Mouse (Mus musculus): ENCODE data around the gene Trpm7.

Gene Trpm7

GRCm38 (mm10) chr2:126776416-126776815 is 99.6 kb downstream of the Trpm7 start:
- ChIA-PET POLR2A (interaction anchor here in 3 of 4 experiments (0.6 to 2.2 kb wide), 7 partner anchors 10 to 294 kb away, joined by 3 to 6 read pairs (median 4); partner anchors contain the start of genes Trpm7 (in 2 of the 3) and Blvra (in 1 of the 3)), CTCF (interaction anchor here in 2 of 4 experiments (0.6 to 1.4 kb wide), 2 partner anchors 9 to 58 kb away, joined by 3 read pairs; no protein-coding TSS in a partner anchor)

- ChIA-PET POLR2A (interaction anchor here in 2 of 4 experiments (1.0 to 2.2 kb wide), 5 partner anchors 10 to 104 kb away, joined by 3 to 6 read pairs (median 4); partner anchors contain the start of gene Trpm7 (in 2 of the 2)), CTCF (interaction anchor here in 1 of 4 experiments (1.4 kb wide), 1 partner anchor 9 kb away, joined by 3 read pairs; no protein-coding TSS in a partner anchor)
Measured at GRCm38 (mm10) chr2:126775951-126776350, 100.1 kb downstream of the Trpm7 start.

- ChIA-PET POLR2A (interaction anchor here in 1 of 4 experiments (2.4 kb wide), 1 partner anchor 104 kb away, joined by 5 read pairs; the partner anchor contains the start of gene Trpm7), CTCF (interaction anchor here in 1 of 4 experiments (1.5 kb wide), 1 partner anchor 225 kb away, joined by 4 read pairs; no protein-coding TSS in a partner anchor)
Measured at GRCm38 (mm10) chr2:126772217-126772616, 103.8 kb downstream of the Trpm7 start.

- ChIA-PET CTCF (interaction anchor here in 1 of 4 experiments (0.6 to 1.2 kb wide), 2 partner anchors 176 to 236 kb away, joined by 4 read pairs; no protein-coding TSS in a partner anchor), POLR2A (interaction anchor here in 2 of 4 experiments (1.0 to 1.1 kb wide), 2 partner anchors 10 to 12 kb away, joined by 3 to 4 read pairs; no protein-coding TSS in a partner anchor)
Measured at GRCm38 (mm10) chr2:126769431-126770181, 106.4 kb downstream of the Trpm7 start.

- ChIA-PET CTCF (interaction anchor here (0.6 to 2.0 kb wide), 11 partner anchors 13 to 239 kb away, joined by 3 to 10 read pairs (median 3); no protein-coding TSS in a partner anchor), POLR2A (interaction anchor here in 1 of 4 experiments (0.8 to 2.6 kb wide), 4 partner anchors 12 to 17 kb away, joined by 3 to 16 read pairs (median 4); no protein-coding TSS in a partner anchor)
Measured at GRCm38 (mm10) chr2:126768194-126768593, 107.8 kb downstream of the Trpm7 start.

GRCm38 (mm10) chr2:126767599-126767998 is 108.4 kb downstream of the Trpm7 start:
- ChIA-PET CTCF (interaction anchor here (0.5 to 2.0 kb wide), 21 partner anchors 9 to 1831 kb away, joined by 3 to 10 read pairs (median 4); partner anchors contain the start of gene Usp50 (in 1 of the 4)), POLR2A (interaction anchor here in 3 of 4 experiments (0.6 to 2.6 kb wide), 8 partner anchors 11 to 164 kb away, joined by 3 to 16 read pairs (median 4); partner anchors contain the start of gene Usp8 (in 2 of the 3))

GRCm38 (mm10) chr2:126765867-126766582 is 110.0 kb downstream of the Trpm7 start:
- POLR2A ChIA-PET = interaction anchor here in 3 of 4 experiments (0.6 to 2.6 kb wide), 13 partner anchors 8 to 166 kb away, joined by 3 to 16 read pairs (median 4); partner anchors contain the start of gene Usp8 (in 2 of the 3)
- CTCF ChIA-PET = interaction anchor here in 3 of 4 experiments (0.6 to 2.0 kb wide), 3 partner anchors 16 to 172 kb away, joined by 3 to 7 read pairs (median 5); no protein-coding TSS in a partner anchor

GRCm38 (mm10) chr2:126759351-126759750 is 116.7 kb downstream of the Trpm7 start:
- ChIA-PET CTCF (no interaction called here), POLR2A (no interaction called here)

GRCm38 (mm10) chr2:126755664-126756063 is 120.4 kb downstream of the Trpm7 start:
- ChIA-PET POLR2A (interaction anchor here in 2 of 4 experiments (0.6 to 4.4 kb wide), 4 partner anchors 11 to 1490 kb away, joined by 3 to 16 read pairs (median 4); no protein-coding TSS in a partner anchor), CTCF (interaction anchor here in 1 of 4 experiments (1.0 kb wide), 1 partner anchor 12 kb away, joined by 3 read pairs; no protein-coding TSS in a partner anchor)

GRCm38 (mm10) chr2:126743389-126743788 is 132.6 kb downstream of the Trpm7 start:
- ChIA-PET CTCF (no interaction called here), POLR2A (interaction anchor here in 1 of 4 experiments (1.1 kb wide), 1 partner anchor 17 kb away, joined by 3 read pairs; no protein-coding TSS in a partner anchor)

Measured in embryonic stem cell, embryonic (primary cell).